In the genomic region with DNA sequence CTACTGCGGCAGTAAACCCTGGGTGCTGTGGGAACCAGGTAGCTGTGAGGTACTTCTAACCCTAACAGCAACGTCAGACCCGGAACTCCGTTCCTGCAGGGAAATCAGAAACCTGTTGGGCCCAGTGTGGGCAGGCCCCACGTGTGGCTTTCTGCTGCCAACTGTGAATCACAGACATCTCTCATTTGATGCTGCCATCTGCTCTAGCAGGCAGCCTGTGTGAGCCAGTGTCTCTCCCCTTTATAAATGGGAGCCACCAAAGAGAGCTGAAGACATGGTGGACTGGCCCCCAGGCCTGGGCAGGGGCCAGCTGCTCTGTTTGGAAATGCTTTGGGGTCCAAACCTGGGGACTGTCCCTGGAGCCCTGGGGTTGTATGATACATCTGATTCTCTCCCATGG, we compare ENCODE assay signal across 10 mouse cellular contexts.
DNase-seq lines count a peak whose midpoint lies in the region; ATAC-seq lines count a peak whose summit lies in the region.
"Had no signal": no experiment of that assay in that cellular context is flagged by ENCODE, and none has a peak within 500 bp of the region (broad histone marks: within the 10 kb centered on the region; RNA-seq: fewer than 3 reads in every experiment).

No protein-coding gene starts in this region.

- peak; percentile 5 to 7 for DNase-seq in cerebellum, adult 18-20 months
- DNase-seq in cerebellum, adult 8-10 months = no peak
- peak; percentile 77 for DNase-seq in layer of hippocampus, adult 11-12 months (ENCODE audit: low spot score)
- peak; percentile 79 to 94 for DNase-seq in left cerebral cortex, postnatal 25 days (ENCODE audit: low spot score in 2 of 2)
- DNase-seq in heart, postnatal 25 days (ENCODE audit: low spot score) = no peak
- DNase-seq in heart, adult 9 months (ENCODE audit: low spot score in 2 of 2) = no peak
- no peak for DNase-seq in adrenal gland, postnatal 25 days
- DNase-seq: adrenal gland, adult 8-10 months; kidney, adult 11 months had no signal

- intact Hi-C loops in left cerebral cortex, postnatal 25 days (cut with DNase I) = loop anchor here (1.0 to 2.0 kb wide), 2 partner anchors 22 to 89 kb away; no protein-coding TSS in a partner anchor
- intact Hi-C loops in heart, postnatal 25 days (cut with DNase I) = no loop called here

- ATAC-seq in common myeloid progenitor, adult 5-6 weeks (replicated peaks; ENCODE audit: low read depth, poor library complexity, severe bottlenecking) = peak; percentile 18; the same call in 1 of the 2 replicates

Comparison
In these comparisons a context has a peak if more than half of its experiments do, and no peak if none do; other contexts are left out.
1. DNase-seq: peak in cerebellum, adult 18-20 months (2 of 2), layer of hippocampus, adult 11-12 months (single experiment) and left cerebral cortex, postnatal 25 days (2 of 2); none in cerebellum, adult 8-10 months (single experiment), heart, postnatal 25 days (single experiment), heart, adult 9 months (0 of 2) and adrenal gland, postnatal 25 days (single experiment).